Mouse (Mus musculus) stomach, postnatal 0 days (tissue): Measurements from ENCODE around the gene Cfp.

ENCODE experiments used
- CTCF ChIP-seq: IDR thresholded peaks from 2 replicates; pipeline ENCODE4 v1.5.1; 2016; ENCODE audit warnings: antibody characterized with exemption, low read depth, mild to moderate bottlenecking, moderate library complexity
- EP300 ChIP-seq: optimal IDR thresholded peaks from 2 replicates; pipeline ENCODE3; 2016; ENCODE audit warnings: antibody characterized with exemption

DNA sequence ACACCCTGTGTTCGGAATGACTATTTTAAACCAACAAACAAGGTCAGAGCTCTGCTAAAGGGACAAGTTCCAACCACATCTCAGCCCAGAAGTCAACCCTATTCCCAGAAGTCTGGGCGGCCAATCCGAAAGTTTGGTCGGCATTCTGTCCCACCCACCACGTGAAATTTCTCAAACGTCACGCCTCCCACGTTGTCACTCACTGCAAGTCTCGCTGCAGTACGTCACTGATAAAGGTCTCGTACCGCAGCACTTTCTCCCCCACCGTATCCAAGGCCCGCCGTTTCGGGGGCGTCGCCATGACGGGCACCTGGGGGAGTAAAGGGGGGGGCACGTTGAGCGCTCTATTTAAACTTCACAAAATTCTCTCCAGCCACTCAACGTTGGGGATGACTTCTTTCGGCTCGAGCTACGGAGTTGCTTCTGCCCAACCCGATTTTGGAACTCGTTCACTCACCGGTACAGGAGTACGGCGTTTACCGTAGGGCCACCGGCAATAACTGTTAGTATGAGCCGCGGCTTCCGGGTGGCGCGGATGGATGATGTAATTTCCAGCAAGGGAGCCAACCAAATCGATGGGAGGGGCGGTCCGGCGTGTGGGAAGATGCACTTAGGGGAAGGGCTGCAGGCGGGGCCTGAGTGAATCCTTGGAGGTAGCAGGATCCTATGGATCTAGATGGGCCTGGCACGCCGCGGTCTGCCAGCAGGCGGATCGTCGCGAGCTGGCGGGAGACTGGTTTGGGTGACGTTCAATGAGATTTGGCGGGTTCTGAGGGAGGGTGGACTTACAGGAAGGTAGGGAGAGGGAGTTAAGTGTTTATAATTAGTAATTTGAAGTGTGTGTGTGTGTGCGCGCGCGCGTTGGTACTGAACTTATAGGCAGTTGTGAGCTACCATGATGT lies 30.4 kb upstream of the Cfp start, which contains the start of gene Uxt:
- TF ChIP-seq EP300 (no peak), CTCF (peak; percentile 56)
